Mouse (Mus musculus) C2C12 (cell line): Measurements from ENCODE around the gene Gm20388.

ENCODE experiments used
- CEBPB ChIP-seq: IDR thresholded peaks from one replicate; pipeline ENCODE4 v1.6.1; 2011; ENCODE audit warnings: low read depth, mild to moderate bottlenecking, control low read depth, moderate library complexity
- CTCF ChIP-seq: IDR thresholded peaks from one replicate; pipeline ENCODE4 v1.5.1; 2011; ENCODE audit not compliant: control insufficient read depth, insufficient read depth, insufficient read length
- FOSL1 ChIP-seq: IDR thresholded peaks from one replicate; pipeline ENCODE4 v1.8.0; 2011; ENCODE audit warnings: mild to moderate bottlenecking, low read length; ENCODE audit not compliant: poor library complexity, insufficient read depth, severe bottlenecking
- MAX ChIP-seq: IDR thresholded peaks from one replicate; pipeline ENCODE4 v1.6.1; 2011; ENCODE audit warnings: mild to moderate bottlenecking, control low read depth
- MYOG ChIP-seq: IDR thresholded peaks from one replicate; pipeline ENCODE4 v1.6.1; 2011; ENCODE audit not compliant: control insufficient read depth, insufficient read length; ENCODE audit errors: extremely low read depth
- USF1 ChIP-seq: IDR thresholded peaks from one replicate; pipeline ENCODE4 v1.6.1; 2011; ENCODE audit warnings: low read depth, mild to moderate bottlenecking, control low read depth, moderate library complexity

GRCm38 (mm10) chr8:120337627-120338026 lies 427.0 kb downstream of the Gm20388 start:
- TF ChIP-seq CEBPB (no peak), CTCF (no peak), FOSL1 (no peak), USF1 (no peak), MYOG (no peak), MAX (no peak)
